Mouse (Mus musculus): ENCODE measurements around the gene Rnf144a.

DNA sequence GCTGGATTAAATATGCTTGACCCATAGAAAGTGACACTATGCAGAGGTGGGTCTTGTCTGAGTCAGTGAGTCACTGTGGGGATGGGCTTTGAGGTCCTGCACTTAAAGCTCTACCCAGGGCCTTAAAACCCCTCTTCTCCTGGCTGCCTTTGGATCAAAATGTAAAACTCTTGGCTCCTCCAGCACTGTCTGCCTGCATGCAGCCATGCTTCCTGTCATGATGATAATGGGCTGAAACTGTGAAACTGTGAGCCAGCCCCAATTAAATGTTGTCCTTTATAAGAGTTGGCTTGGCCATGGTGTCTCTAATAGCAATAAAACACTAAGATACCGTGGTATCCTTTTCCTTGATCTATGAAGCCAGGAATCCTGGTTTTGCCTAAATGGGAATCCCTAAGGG, 13.8 kb downstream of the Rnf144a start:
- TF ChIP-seq CTCF (IDR thresholded peaks at IDR 0.05; ENCODE audit: insufficient read depth, low read depth, low read length) (no peak), POLR2A (IDR thresholded peaks at IDR 0.05; ENCODE audit: insufficient read depth, low read depth, low read length) (no peak)
